Mouse (Mus musculus) C2C12 (cell line): ENCODE measurements at regions not wholly inside any gene's neighbourhood (a gene's known extent, or its start where the extent isn't known, plus 50 kb on each side); places are given as distances from the start of the nearest gene placed in this dataset.

Experiments used
- CTCF ChIP-seq: IDR thresholded peaks from one replicate; pipeline ENCODE4 v1.5.1; 2011; ENCODE audit not compliant: control insufficient read depth, insufficient read depth, insufficient read length
- FOSL1 ChIP-seq: IDR thresholded peaks from one replicate; pipeline ENCODE4 v1.8.0; 2011; ENCODE audit warnings: mild to moderate bottlenecking, low read length; ENCODE audit not compliant: poor library complexity, insufficient read depth, severe bottlenecking
- MAX ChIP-seq: IDR thresholded peaks from one replicate; pipeline ENCODE4 v1.6.1; 2011; ENCODE audit warnings: mild to moderate bottlenecking, control low read depth
- MYOD1 ChIP-seq: IDR thresholded peaks from one replicate; pipeline ENCODE4 v1.6.1; 2011; ENCODE audit warnings: low read depth; ENCODE audit not compliant: control insufficient read depth, insufficient read length

DNA sequence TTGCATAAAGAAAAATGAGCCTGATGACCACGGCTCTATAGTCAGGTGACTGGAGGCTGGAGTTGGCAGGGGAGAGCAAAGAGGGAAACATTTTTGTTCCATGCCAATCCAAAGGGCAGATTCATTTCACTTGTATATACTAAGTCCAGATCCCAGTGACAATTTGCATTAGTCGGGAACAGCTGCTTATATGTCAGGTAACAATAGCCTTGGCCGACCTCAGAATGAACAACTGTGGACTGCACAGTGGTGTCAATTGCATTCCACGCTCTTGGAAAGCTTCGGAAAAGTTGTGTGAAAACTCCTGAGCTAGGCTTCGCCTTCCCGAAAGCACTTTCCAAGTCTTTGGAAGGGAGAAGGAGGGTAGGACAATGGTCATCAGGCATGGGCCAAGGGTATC, 419.8 kb upstream of the Smarca2 start:
- TF ChIP-seq CTCF (no peak), FOSL1 (no peak), MAX (no peak), MYOD1 (no peak)
